Mouse (Mus musculus) bone marrow macrophage, adult 2 months (primary cell): ENCODE data around the gene Hspa1a. TPM values are rescaled to one million over a fixed set of nuclear protein-coding genes. Genes with fewer than 3 reads are reported as not detected.
A peak's percentile ranks its signal among the peaks of the same experiment; 100 is the strongest.

Experiments used
- H3K27ac ChIP-seq: 2 replicates; pipeline ENCODE4 v1.5.1; 2012; ENCODE audit warnings: low read depth, low read length; ENCODE audit not compliant: insufficient read depth
- H3K4me1 ChIP-seq: 2 replicates; pipeline ENCODE4 v1.6.1; 2012; ENCODE audit warnings: low read length; ENCODE audit not compliant: control insufficient read depth, insufficient read depth
- H3K4me3 ChIP-seq: 2 replicates; pipeline ENCODE4 v1.5.1; 2012; ENCODE audit warnings: mild to moderate bottlenecking, low read length, moderate library complexity; ENCODE audit not compliant: insufficient read depth
- CTCF ChIP-seq: IDR thresholded peaks from 2 replicates; pipeline ENCODE4 v1.5.1; 2012; ENCODE audit warnings: low read depth, mild to moderate bottlenecking, low read length, moderate library complexity
- POLR2A ChIP-seq: IDR thresholded peaks from 2 replicates; pipeline ENCODE4 v1.6.1; 2012; ENCODE audit warnings: mild to moderate bottlenecking, low read depth, low read length, borderline replicate concordance
- polyA plus RNA-seq: library from polyadenylated mRNA; stranded (reverse); fragments of >200 nt; gene quantifications from 2 replicates; pipeline ENCODE4 v1.2.4, GENCODE M21; 2012; ENCODE audit not compliant: missing spikeins, insufficient read depth, insufficient read length

The Hspa1a gene
- polyA plus RNA-seq, 1 experiment = 1.3 TPM

GRCm38 (mm10) chr17:34947606-34948005, 24.4 kb downstream of the Hspa1a start:
- Histone ChIP-seq H3K27ac (no peak overlapping the region), H3K4me3 (no peak overlapping the region), H3K4me1 (peaks cover 2% of the 10 kb centered on the region; the same call in 1 of the 2 replicates)
- TF ChIP-seq CTCF = peak; percentile 22
- no peak for TF ChIP-seq POLR2A

GRCm38 (mm10) chr17:34946486-34947140, 25.3 kb downstream of the Hspa1a start:
- TF ChIP-seq POLR2A (no peak), CTCF (no peak)
- peaks cover 2% of the 10 kb centered on the region; the same call in 1 of the 2 replicates for H3K4me1 ChIP-seq
- no peak overlapping the region for H3K27ac ChIP-seq
- no peak overlapping the region for H3K4me3 ChIP-seq

- Histone ChIP-seq H3K4me1 (peaks cover 5% of the 10 kb centered on the region), H3K27ac (no peak overlapping the region), H3K4me3 (no peak overlapping the region)
- TF ChIP-seq CTCF (no peak), POLR2A (no peak)
Observed at GRCm38 (mm10) chr17:34944362-34944761, 27.6 kb downstream of the Hspa1a start.

- H3K4me1 ChIP-seq = peaks cover 9% of the 10 kb centered on the region
- H3K4me3 ChIP-seq = no peak overlapping the region
- no peak overlapping the region for H3K27ac ChIP-seq
- TF ChIP-seq CTCF (no peak), POLR2A (no peak)
Observed at GRCm38 (mm10) chr17:34943128-34943815, 28.7 kb downstream of the Hspa1a start.

GRCm38 (mm10) chr17:34941344-34942041, 30.5 kb downstream of the Hspa1a start:
- no peak overlapping the region for H3K27ac ChIP-seq
- no peak for TF ChIP-seq CTCF
- TF ChIP-seq POLR2A = no peak
- H3K4me1 ChIP-seq = peaks cover 16% of the 10 kb centered on the region
- H3K4me3 ChIP-seq = no peak overlapping the region

GRCm38 (mm10) chr17:34937960-34938505, 33.9 kb downstream of the Hspa1a start:
- TF ChIP-seq POLR2A (no peak), CTCF (no peak)
- Histone ChIP-seq H3K4me3 (no peak overlapping the region), H3K27ac (no peak overlapping the region), H3K4me1 (peaks cover 38% of the 10 kb centered on the region)

- H3K4me3 ChIP-seq = peak overlapping the region; percentile 36
- peaks cover 46% of the 10 kb centered on the region for H3K4me1 ChIP-seq
- TF ChIP-seq CTCF (no peak), POLR2A (no peak)
- H3K27ac ChIP-seq = peak overlapping the region; percentile 37
Observed at GRCm38 (mm10) chr17:34934830-34935229, 37.1 kb downstream of the Hspa1a start.

GRCm38 (mm10) chr17:34934031-34934430, 37.9 kb downstream of the Hspa1a start:
- no peak for TF ChIP-seq POLR2A
- Histone ChIP-seq H3K4me1 (peaks cover 44% of the 10 kb centered on the region), H3K4me3 (no peak overlapping the region), H3K27ac (no peak overlapping the region)

- H3K27ac ChIP-seq = no peak overlapping the region
- H3K4me1 ChIP-seq = peaks cover 34% of the 10 kb centered on the region
Observed at GRCm38 (mm10) chr17:34932287-34932686, 39.7 kb downstream of the Hspa1a start.

More at GRCm38 (mm10) chr17:34932287-34932686, 39.7 kb downstream of the Hspa1a start:
- TF ChIP-seq CTCF = no peak
- no peak for TF ChIP-seq POLR2A
- peak overlapping the region; percentile 88 for H3K4me3 ChIP-seq
